Mouse (Mus musculus) thymus, postnatal 25 days (tissue): Measurements from ENCODE around the gene Lars2.

Experiments
- DNase-seq: peaks from one replicate; pipeline ENCODE4 v3.0.0; 2022

The Lars2 gene

DNA sequence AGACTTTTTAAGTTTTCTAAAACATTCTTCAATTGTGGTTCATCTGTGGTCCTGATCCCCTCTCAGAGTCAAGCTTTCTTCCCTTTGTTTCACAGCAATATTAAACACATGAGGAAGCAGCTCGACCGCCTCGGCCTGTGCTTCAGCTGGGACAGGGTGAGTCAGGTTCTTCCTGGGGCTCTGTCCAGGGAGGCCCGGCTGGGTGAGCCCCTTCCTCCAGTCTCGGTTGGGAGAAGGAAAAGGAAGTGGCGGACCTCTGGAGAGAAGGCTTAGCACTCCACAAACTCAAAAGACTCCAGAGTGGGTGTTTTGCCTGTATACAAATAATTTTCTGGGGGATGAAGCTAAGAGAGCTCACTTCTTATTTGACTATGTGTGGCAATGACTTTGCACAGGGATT lies 28.1 kb downstream of the Lars2 start:
- DNase-seq: no peak

DNA sequence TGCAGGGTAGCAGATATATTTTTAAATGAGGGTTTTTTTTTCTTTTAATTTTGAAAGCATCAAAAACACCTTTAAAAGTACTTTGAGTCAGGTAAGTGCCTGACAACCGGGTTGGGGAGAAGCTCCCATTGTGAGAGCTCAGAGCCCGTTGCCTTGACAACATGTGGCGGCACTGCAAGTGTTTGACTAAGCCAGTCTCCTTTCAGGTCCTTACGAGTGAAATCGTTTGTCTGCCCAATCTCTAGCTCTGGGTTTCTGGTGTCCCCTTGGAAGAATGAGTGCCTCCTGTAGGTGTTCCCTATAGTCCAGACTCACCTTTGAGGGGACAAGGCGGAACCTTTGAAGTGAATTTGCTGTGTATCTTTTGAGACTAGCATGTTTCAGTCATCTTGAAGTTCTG lies 31.0 kb downstream of the Lars2 start:
- DNase-seq: no peak

DNA sequence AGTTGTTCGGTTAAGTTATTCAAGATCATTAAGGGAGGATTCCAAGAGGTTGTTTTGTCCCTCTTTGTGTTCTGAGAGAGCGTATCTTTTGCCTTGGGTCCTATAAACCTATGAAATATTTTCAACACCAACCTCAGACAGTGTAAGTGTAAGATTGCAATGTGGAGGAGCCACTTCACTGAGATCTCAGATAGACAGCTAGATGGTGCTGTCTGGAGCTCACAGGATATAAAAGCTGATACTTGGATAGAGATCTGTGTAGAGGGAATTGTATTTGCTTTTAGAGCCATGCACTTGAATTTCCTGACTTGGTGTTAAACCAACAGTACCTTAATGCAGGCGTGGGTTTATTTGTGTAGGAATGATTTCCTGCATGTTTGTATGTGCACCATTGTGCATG lies 35.5 kb downstream of the Lars2 start:
- DNase-seq: no peak

DNA sequence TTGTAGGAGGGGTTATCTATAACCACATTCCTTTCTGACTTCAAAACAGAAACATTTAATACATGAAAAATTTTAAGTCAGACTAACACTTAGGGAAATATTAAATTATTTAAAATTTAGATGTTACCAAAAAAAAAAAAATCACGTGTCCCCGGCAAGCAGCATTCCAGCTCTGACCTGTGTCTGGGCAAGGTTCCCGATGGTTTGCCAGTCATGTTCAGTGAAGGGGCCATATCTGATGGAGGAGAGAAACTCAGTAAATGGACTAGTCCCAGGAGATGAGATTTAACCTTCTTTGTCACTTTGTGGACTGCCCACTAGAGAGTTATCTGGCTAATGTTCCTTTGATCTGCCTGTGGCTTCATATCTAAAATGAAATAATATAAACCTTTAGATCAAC lies 36.3 kb downstream of the Lars2 start:
- no peak for DNase-seq

DNA sequence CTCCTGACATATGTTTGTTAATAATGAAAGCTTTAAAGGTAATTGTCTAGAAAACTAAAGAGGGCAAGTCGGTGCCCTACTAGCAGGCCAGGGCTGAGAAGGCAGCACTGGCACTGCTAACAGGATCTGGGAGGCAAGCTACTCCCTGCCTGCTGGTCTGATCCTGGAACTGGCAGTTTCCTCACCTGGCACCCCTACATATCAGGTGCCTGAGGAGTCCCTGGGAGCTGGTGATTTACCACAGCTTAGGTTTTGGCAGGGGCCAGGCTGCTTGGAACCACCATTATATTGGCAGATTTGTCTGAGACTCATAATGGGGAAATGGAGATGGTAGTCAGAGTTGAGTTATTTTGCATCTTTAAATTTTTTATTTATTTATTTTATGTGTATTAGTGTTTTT lies 38.5 kb downstream of the Lars2 start:
- DNase-seq: no peak

DNA sequence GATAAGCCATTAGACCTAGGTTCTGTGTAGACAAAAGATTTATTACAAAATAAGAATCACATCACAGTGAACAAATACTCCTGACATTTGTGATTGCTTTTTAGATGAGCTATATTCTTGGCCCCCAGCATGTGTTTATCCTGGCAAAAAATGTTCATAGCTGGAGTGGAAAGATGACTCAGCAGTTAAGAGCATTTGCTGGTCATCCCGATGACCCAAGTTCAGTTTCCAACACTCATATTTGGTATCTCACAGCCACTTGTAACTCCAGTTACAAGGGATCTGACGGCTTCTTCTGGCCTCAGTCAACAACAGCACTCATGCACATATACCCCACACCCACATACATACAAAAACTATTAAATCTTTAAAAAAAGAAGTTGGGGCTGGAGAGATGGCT lies 42.0 kb downstream of the Lars2 start:
- no peak for DNase-seq

DNA sequence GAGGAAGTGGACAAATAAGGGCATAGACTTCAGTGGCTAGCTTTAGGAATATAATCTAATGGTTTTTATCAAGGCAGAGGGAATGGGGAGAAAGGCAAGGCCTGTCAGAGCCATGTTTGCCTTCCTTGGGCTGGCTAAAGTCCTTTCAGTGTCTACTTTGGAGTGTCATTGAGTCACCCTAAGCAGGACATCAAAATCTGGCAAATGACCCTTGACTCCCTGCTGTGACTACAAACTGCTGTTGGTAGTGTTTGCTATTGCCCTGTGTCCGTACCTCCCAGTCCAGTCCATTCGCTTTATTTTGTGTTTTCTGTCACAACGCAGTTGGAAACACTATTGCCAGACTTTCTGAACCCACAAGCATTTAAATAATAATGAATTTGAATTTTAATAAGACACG lies 63.1 kb downstream of the Lars2 start:
- no peak for DNase-seq

DNA sequence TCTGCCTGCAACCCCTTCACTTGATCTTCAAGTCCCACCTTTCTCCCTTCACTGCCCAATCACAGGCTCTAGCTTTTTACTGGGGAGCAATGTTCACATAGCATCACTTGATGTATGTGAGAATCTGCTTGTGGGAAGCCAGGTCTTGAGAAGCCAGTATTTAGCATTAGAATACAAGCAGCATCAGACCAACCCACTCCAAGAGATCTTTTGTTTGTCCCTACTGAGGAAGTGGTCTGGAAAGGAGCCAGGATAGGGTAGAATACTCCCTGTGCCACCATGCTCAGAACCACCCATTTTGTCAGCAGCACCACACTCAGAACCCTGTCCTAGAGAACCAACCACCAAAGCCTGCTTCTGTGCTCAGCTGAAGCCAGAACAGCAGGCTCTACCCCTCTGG lies 64.2 kb downstream of the Lars2 start:
- DNase-seq: no peak

DNA sequence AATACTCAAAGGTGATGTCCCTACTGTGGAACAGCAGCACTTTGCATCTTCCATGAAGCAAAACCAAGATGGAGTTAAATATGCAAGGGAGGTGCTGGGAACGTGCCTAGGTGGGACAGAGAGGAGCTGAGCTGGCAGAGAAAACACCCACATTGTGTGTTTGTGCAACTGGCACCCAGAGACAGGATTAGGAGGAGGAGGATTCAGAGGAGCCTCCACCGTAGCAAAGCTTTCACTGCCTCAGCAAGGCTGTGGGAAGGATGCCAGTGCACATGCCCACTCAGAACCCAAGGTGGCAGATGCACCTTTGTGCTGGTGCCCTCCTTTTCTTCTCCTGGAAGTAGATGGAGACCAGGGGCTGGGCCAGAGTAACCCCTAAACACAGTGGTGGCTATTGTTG lies 71.5 kb downstream of the Lars2 start:
- DNase-seq: no peak

DNA sequence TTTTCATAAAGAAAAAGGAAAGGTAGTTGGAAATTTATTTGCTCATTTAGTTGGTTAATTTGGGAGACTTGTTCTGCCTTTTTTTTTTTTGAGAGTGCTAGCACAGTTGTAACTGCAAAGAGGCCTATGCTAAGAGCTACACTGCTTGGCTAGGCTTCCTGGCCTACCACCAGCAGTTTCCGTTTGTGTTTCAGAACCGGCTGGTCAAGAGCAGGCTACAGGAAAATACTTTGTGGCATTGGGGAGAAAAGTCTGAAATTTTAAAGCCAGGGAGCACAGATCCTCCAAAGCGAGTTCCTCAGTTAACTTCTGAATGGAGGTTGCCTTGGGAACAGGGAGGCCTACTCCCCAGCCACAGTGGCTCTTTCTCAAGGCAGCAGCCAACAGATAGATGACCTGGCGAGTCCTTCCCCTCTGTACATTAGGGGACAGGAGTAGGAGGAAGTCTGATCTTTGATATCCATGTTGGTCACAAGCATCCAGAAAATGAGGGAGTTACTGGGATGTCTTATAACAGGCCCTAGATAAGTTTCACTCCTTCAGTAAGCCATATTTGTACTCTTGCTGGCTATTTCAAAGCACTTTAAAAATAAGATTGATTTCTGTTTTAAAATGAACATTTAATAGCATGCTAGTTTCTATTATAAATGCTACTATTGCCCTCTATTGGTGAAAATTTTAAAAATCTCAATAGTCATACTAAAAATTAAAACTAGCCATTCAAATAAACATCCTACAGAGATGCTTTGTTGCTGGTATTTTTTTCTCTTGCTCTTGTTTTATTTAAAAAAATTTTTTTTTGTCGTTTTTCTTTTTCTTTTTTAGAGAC lies 73.7 kb downstream of the Lars2 start:
- DNase-seq: no peak

DNA sequence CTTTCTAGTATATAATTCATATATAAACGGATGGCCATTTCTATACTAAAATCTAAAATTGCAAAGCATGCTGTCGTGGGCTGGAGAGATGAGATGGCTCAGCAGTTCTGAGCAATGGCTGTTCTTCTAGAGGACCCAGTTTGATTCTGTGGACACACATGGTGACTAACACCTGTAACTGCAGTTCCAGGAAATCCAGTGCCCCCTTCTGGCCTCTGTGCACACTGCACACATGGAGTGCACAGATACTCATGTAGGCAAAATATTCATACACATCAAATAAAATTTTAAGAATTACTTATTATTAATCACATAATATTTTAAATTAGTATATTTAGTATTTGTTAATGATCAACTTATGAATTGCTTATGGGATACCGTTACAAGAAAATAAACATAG lies 80.4 kb downstream of the Lars2 start:
- peak; percentile 51 for DNase-seq

DNA sequence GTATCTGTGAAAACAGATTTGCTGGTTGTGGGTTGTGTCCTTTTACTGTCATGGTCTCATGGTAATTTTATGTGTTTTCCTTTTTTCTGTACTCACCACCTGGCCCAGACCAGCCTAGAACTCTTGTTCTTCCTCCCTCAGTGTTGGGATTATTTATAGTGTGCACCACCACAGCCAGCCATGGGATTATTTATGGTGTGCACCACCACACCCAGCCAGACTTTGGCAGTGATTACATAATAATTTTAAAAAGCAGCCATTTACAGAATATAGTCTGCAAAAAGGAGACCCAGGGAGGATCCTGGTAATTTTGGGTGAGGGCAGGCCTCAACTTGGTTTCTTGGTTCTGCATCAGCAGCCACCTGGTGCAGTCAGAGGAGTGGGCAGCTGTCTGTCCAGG lies 81.9 kb downstream of the Lars2 start:
- DNase-seq: no peak

DNA sequence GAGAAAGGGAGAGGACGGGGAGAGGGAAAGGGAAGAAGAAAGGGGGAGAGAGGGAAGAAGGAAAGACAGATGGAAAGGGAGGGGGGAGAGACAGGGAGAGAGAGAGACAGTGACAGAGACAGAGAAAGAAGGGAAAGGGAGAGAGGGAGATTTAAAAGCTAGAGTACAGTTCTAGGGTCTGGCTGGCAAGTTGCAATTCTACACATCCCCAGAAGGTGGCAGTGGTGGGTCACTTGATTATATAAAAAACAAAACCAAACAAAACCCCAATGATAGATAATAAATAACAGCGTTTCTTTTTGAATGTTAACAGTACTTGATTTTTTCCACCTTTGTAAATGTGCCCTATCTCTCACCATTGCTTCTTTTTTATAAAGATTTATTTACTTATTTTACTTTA lies 83.4 kb downstream of the Lars2 start:
- peak; percentile 57 for DNase-seq

DNA sequence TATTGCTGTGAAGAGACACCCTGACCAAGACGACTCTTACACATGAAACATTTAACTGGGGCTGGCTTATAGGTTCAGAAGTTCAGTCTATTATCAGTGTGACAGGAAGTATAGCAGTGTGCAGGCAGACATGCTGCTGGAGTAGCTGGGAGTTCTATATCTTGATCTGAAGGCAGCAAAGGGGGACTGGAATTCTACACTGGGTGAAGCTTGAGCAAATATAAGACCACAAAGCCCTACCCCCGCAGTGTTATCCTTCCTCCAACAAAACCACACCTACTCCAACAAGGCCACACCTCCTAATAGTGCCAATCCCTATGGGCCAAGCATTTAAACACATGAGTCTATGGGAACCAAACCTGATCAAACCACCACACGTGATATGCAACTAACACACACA lies 85.0 kb downstream of the Lars2 start:
- DNase-seq: no peak

DNA sequence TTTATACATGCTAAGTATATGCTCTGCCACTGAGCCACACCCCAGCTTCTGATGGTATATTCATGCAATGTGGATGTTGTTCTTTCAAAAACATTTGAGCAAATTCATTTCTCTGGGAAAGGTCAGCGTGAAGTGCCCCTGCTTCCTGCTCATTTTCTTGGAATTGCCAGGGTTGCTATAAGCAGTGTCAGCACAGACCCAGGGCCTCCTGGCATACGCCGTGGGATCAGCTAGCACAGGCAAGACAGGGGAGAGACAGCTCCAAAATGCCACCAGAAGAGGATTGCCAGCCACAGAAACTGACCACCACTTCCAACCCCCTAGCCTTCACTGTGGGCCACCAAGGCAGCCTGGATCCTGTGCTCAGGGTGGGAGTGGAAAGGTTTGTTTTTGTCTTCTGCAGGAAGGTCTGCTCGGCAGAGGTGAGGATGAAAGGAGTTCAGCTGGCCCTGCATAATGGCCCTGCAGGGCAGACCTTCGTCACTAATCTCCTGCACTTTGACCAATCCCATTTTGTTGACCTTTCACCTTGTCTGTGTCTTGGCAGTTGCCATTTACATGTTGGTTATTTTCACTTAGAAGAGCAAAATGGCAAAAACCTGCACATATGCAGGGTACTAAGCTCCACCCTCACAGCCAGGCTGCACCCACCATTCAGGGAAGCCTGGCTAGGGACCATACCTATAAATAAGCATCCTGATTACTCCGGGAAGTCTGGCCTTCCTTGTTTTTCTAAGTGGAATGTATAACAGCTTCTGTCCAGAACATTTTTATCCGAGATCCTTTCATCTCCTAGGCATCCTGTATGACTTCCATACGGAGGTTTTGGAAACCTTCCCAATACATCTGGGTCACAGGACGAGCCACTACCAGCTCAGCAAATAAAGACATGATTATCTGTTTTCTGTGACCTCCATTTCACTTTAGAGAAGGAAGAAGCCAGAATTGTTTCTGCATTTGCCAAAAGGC lies 90.2 kb downstream of the Lars2 start:
- no peak for DNase-seq

DNA sequence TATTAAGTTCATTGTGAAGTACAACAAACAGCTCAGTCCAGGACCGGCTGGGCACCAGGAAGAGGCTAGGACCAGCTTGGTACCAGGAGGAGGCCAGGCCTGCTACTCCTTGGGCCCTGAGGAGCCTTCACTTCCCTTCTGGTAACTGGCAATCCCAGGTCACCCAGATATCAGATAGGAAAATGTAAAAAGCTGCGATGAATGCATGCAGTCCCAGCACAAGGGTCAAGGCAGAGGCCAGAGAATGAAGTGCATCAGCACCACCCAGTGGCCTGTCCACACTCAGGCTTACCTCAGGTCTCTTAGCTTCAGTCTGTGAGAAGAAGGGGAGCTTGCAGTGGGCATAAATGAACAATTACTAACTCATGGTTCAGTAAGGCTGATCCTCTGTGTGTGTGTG lies 90.9 kb downstream of the Lars2 start:
- DNase-seq: no peak

DNA sequence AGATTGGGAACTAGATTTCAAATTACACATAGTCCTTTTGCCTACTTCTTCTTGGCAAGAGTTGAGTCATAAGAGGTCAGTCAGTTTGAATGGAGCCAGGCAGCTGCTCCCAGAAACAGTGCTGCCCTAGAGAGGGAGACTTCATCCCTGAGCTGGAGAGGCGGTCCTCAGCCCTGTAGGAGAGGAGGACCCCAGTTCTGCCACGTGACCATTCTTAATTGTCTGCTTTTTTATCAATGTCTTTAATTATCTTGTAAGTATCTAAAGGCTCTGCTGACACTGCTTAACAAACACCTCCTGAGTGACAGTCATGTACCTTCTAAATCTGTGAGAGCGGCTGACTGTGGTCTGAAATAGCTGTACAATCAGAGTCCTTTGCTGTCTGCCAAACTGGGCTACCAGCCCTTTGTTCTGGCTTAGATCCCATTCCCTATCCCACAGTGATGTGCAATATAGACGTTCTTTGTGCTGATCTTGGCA lies 100.5 kb downstream of the Lars2 start:
- DNase-seq: no peak

DNA sequence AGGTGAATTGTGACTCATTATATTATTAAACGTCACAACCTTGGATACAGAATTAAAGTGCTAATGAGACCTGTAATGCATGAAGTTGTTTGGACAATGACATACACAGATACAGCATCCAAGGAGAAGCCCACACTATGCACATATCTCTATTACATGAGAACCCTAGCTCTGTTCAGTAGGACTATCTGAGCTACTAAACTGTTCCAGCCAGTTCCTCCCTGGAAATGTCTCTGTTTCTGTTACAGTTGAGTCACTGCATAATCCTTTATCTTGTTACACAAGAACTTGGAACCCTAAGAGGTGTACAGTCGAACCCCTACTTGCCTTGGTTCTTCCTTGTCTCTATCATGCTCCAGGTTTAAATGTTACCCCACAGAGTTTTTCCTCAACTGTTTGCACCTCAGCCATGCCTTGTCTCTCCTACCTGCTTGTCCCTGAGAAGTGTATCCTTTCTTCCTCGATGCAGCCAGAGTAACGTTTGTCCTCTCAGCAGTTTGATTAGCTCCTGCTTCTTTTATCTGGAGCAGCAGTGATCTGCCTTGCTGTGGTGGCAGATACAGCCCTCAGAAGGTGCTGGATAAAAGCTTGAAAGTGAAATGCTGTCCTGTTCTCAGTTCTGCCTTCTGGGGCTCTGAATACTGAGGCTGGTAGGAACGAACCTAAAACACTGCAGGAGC lies 101.8 kb downstream of the Lars2 start:
- DNase-seq: no peak

DNA sequence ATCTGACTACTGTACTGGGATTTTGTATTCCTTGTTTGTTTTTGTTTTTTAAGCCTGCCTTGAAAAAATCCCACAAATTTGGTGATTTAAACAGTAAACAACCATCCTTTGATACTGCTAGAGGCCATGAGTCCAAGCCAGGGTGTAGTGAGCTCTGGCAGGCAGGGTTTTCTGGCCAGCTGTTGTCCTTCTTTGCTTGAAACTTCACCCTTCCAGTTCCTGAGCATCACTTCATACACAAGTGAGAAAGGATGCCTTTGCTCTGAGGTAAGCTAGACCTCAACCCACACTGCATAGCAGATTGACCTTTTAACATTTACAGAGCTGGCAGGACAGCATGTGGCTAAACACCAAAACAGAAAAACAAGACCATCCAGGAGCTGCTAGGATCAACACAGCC lies 102.4 kb downstream of the Lars2 start:
- DNase-seq: no peak

DNA sequence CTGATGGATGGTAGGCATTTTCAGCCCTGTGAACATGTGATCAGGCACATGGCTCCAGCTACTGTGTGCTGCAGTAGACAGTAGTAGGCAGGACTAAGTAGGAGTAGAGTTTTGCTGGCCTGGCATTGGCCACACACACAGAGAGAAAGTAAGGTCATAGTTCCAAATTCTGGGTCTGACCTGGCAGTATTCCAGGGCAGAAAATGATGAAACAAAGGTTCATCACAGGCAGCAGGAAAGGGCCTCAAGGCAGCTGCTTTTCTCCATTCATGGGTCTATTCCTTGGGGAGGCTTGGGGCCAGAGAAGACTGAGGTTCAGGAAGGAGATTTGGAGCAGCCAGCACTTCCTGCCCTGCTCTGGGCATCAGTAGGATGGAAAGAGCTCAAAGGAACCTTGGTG lies 106.7 kb downstream of the Lars2 start:
- DNase-seq: no peak

DNA sequence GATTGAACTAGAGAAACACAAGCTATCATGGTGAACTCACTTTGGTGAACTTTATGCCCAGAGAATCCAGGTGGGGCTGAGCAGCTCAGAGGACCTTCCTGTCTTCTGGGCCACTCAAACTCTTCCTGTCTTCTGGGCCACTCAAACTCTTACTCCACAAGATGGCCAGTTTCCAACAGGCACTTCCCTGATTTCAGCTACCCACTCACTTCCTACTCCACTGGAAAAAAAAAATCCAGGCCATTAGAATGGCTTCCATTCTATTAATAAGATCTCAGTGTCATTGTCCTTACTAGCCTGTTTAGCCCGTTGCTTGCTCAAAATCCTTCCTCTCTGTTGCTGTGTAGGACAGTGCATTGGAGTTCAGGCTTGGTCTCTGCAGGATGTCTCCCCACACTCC lies 108.8 kb downstream of the Lars2 start:
- DNase-seq: no peak

DNA sequence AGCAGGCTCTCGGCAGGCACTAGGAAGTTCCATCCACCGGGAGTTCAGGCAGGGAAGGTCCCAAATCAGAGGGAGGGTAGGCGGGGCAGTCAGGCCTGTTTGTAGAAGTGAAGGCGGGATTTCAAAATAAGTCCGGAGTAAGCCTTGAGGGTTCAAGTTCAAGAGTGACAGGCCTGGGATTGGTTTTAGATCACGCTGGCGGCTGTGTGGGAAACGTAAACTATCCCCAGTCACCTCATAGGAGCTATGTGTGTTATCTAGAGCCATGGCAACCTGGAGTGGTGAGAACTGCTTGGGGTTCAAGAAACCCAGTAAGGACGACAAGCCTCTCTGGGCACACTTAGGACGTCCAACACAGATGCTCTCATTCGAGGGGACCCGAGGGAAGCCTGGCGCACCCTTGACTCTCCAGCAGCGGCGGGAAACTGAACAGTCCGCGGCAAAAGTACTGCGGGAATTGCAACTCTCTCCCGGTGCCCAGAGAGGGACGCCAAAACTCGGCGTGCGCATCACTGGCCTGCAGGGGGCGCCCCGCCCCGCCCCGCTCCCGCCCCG lies 111.4 kb downstream of the Lars2 start:
- no peak for DNase-seq

DNA sequence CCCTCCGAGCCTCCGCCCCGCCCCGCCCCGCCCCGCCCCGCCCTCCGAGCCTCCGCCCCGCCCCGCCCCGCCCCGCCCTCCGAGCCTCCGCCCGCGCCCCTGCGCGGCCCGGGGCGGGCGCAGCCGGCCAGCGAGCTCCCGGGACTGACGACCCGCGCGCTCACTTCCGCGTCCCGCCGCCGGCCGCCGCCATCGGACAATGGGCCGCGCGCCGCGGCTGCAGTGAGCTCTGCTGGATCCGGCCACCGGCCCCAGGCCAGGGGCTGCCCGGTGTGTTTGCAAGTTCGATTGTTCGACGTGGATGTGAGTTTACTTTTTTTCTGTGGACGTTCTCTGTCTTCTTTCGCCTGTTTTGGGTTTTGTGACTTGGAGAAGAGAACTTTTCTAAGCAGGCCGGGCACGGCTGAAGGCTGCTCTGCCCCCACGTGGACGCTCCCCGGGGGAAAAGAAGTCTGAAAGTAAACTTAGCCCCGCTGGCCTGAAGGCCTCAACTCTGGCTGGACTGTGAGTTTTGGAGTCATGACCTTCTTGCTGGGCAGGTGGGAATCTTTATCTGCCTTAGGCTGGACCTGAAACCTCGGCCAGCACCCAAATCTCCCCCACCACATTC lies 112.0 kb downstream of the Lars2 start, which contains the start of gene Limd1:
Gene Limd1, plus strand, starts transcription at position 121 of the 610 bp plus-strand sequence.
- peak; percentile 76 for DNase-seq
